Mouse (Mus musculus) forebrain, embryonic 15.5 days (tissue): ENCODE data around the gene Slc12a6. TPM values are rescaled to one million over a fixed set of nuclear protein-coding genes. Genes with fewer than 3 reads are reported as not detected.
"Not testable (repeated sequence)": the region's sequence is repeated elsewhere in the genome, so short reads cannot be mapped to it uniquely, and the experiment has no call there.

Experiments used
- ATAC-seq: fragments of 200-750 bp; cut with Nextera tagmentation; replicated peaks from 2 replicates; pipeline ENCODE4 v1.8.0; 2017; ENCODE audit warnings: mild to moderate bottlenecking, moderate TSS enrichment, moderate library complexity
- H3K27ac ChIP-seq: fragments of 300-500 bp; sonication (generic); replicated peaks from 2 replicates; pipeline ENCODE4 v1.5.1; 2015; ENCODE audit warnings: mild to moderate bottlenecking, inconsistent platforms
- H3K27me3 ChIP-seq: fragments of 300-500 bp; sonication (generic); 2 replicates; pipeline ENCODE4 v1.6.1; 2015; ENCODE audit warnings: inconsistent platforms
- H3K36me3 ChIP-seq: fragments of 300-500 bp; sonication (generic); 2 replicates; pipeline ENCODE4 v1.6.1; 2015; ENCODE audit warnings: mild to moderate bottlenecking, inconsistent platforms
- H3K4me1 ChIP-seq: fragments of 300-500 bp; sonication (generic); 2 replicates; pipeline ENCODE4 v1.6.1; 2015; ENCODE audit warnings: inconsistent platforms
- H3K4me2 ChIP-seq: fragments of 300-500 bp; sonication (generic); replicated peaks from 2 replicates; pipeline ENCODE4 v1.6.1; 2015; ENCODE audit warnings: mild to moderate bottlenecking, inconsistent platforms
- H3K4me3 ChIP-seq: fragments of 300-500 bp; sonication (generic); 2 replicates; pipeline ENCODE4 v1.5.1; 2015; ENCODE audit warnings: mild to moderate bottlenecking, inconsistent platforms
- H3K9ac ChIP-seq: fragments of 300-500 bp; sonication (generic); replicated peaks from 2 replicates; pipeline ENCODE4 v1.6.1; 2015; ENCODE audit warnings: mild to moderate bottlenecking, inconsistent platforms
- H3K9me3 ChIP-seq: fragments of 300-500 bp; sonication (generic); 2 replicates; pipeline ENCODE4 v1.6.1; 2016; ENCODE audit warnings: inconsistent platforms
- WGBS: fragments of 180-500 bp; shearing (Covaris S2); methylation state at CpG from one replicate; pipeline ENCODE4 v1.1.7; 2015; ENCODE audit warnings: mixed read lengths; 5-methylcytosine and 5-hydroxymethylcytosine counted together
- polyA plus RNA-seq: library from polyadenylated mRNA; unstranded; fragments of >200 nt; fragmentation: Nextera tagmentation; extraction: Ambion mirVana; gene quantifications from 2 replicates; pipeline ENCODE4 v1.2.1, GENCODE M21; 2015

Slc12a6 gene
- polyA plus RNA-seq, 1 experiment from 2014 or later: 16.9 TPM

GRCm38 (mm10) chr2:112266780-112267179, 1.2 kb downstream of the Slc12a6 start:
- 48% methylated on average over 10 of the region's 10 CpGs for WGBS

GRCm38 (mm10) chr2:112267547-112268269, 2.1 kb downstream of the Slc12a6 start:
- Histone ChIP-seq H3K27me3 (no peaks in the 10 kb centered on the region), H3K4me1 (peaks cover 57% of the 10 kb centered on the region), H3K4me3 (peak overlapping the region; percentile 66), H3K4me2 (peak overlapping the region; percentile 72), H3K27ac (no peak overlapping the region), H3K9me3 (no peaks in the 10 kb centered on the region), H3K9ac (0 out of 2 replicates have a peak overlapping the region, but pooled peaks have one; percentile 78), H3K36me3 (no peaks in the 10 kb centered on the region)
- 76% methylated on average over 8 of the region's 8 CpGs for WGBS
- ATAC-seq: no peak

More at GRCm38 (mm10) chr2:112266780-112267179, 1.2 kb downstream of the Slc12a6 start:
- Histone ChIP-seq H3K36me3 (no peaks in the 10 kb centered on the region), H3K4me2 (peak overlapping the region; percentile 72), H3K4me1 (peaks cover 60% of the 10 kb centered on the region), H3K27me3 (no peaks in the 10 kb centered on the region), H3K9me3 (no peaks in the 10 kb centered on the region), H3K4me3 (peak overlapping the region; percentile 66), H3K9ac (peak overlapping the region; percentile 78), H3K27ac (0 out of 2 replicates have a peak overlapping the region, but pooled peaks have one; percentile 90)
- no peak for ATAC-seq

- no peak overlapping the region for H3K9ac ChIP-seq
- 98% methylated on average over 2 of the region's 2 CpGs for WGBS
- no peaks in the 10 kb centered on the region for H3K9me3 ChIP-seq
- H3K4me1 ChIP-seq: peaks cover 46% of the 10 kb centered on the region
- H3K4me2 ChIP-seq: peak overlapping the region; percentile 10; the same call in 1 of the 2 replicates
- H3K27me3 ChIP-seq: no peaks in the 10 kb centered on the region
- no peak overlapping the region for H3K27ac ChIP-seq
- no peak for ATAC-seq
- no peaks in the 10 kb centered on the region for H3K36me3 ChIP-seq
- H3K4me3 ChIP-seq: no peak overlapping the region
Measured at GRCm38 (mm10) chr2:112270011-112270410, 4.4 kb downstream of the Slc12a6 start.

GRCm38 (mm10) chr2:112272909-112273308, 7.3 kb downstream of the Slc12a6 start:
- no peak for ATAC-seq

GRCm38 (mm10) chr2:112273474-112273873, 7.8 kb downstream of the Slc12a6 start:
- WGBS: 92% methylated on average over 6 of the region's 6 CpGs
- no peak for ATAC-seq

More at GRCm38 (mm10) chr2:112272909-112273308, 7.3 kb downstream of the Slc12a6 start:
- Histone ChIP-seq H3K27ac (no peak overlapping the region), H3K4me3 (no peak overlapping the region), H3K36me3 (no peaks in the 10 kb centered on the region), H3K27me3 (no peaks in the 10 kb centered on the region), H3K4me1 (peaks cover 26% of the 10 kb centered on the region), H3K9ac (no peak overlapping the region), H3K9me3 (no peaks in the 10 kb centered on the region), H3K4me2 (no peak overlapping the region)
- 92% methylated on average over 2 of the region's 2 CpGs for WGBS

GRCm38 (mm10) chr2:112276870-112277269, 11.2 kb downstream of the Slc12a6 start:
- H3K27ac ChIP-seq: no peak overlapping the region
- no peak overlapping the region for H3K4me2 ChIP-seq
- ATAC-seq: no peak
- H3K9ac ChIP-seq: no peak overlapping the region
- H3K4me1 ChIP-seq: 0 out of 2 replicates have a peak, but pooled peaks cover under 1% of the 10 kb centered on the region
- no peak overlapping the region for H3K4me3 ChIP-seq
- no peaks in the 10 kb centered on the region for H3K27me3 ChIP-seq
- WGBS: 94% methylated on average over 3 of the region's 3 CpGs
- H3K36me3 ChIP-seq: no peaks in the 10 kb centered on the region
- no peaks in the 10 kb centered on the region for H3K9me3 ChIP-seq

More at GRCm38 (mm10) chr2:112273474-112273873, 7.8 kb downstream of the Slc12a6 start:
- no peak overlapping the region for H3K27ac ChIP-seq
- H3K4me1 ChIP-seq: peaks cover 22% of the 10 kb centered on the region
- no peaks in the 10 kb centered on the region for H3K9me3 ChIP-seq
- no peaks in the 10 kb centered on the region for H3K27me3 ChIP-seq
- no peak overlapping the region for H3K4me3 ChIP-seq
- H3K36me3 ChIP-seq: no peaks in the 10 kb centered on the region
- no peak overlapping the region for H3K9ac ChIP-seq
- no peak overlapping the region for H3K4me2 ChIP-seq

- no peak for ATAC-seq
- H3K4me1 ChIP-seq: peaks cover 12% of the 10 kb centered on the region
- H3K4me2 ChIP-seq: no peak overlapping the region
- H3K27me3 ChIP-seq: no peaks in the 10 kb centered on the region
- no peak overlapping the region for H3K27ac ChIP-seq
- H3K9me3 ChIP-seq: no peaks in the 10 kb centered on the region
- H3K4me3 ChIP-seq: no peak overlapping the region
- 94% methylated on average over 1 of the region's 1 CpGs for WGBS
- no peaks in the 10 kb centered on the region for H3K36me3 ChIP-seq
- no peak overlapping the region for H3K9ac ChIP-seq
Measured at GRCm38 (mm10) chr2:112282846-112283245, 17.2 kb downstream of the Slc12a6 start.

GRCm38 (mm10) chr2:112284363-112285030, 18.9 kb downstream of the Slc12a6 start:
- Histone ChIP-seq H3K9ac (peak overlapping the region; percentile 51), H3K36me3 (no peaks in the 10 kb centered on the region), H3K4me3 (peak overlapping the region; percentile 40), H3K27ac (no peak overlapping the region), H3K27me3 (no peaks in the 10 kb centered on the region), H3K9me3 (no peaks in the 10 kb centered on the region), H3K4me2 (peak overlapping the region; percentile 77), H3K4me1 (peaks cover 12% of the 10 kb centered on the region)
- peak; percentile 91 for ATAC-seq
- WGBS: 1% methylated on average over 21 of the region's 21 CpGs

GRCm38 (mm10) chr2:112285031-112285390, 19.4 kb downstream of the Slc12a6 start:
- no peaks in the 10 kb centered on the region for H3K27me3 ChIP-seq
- 59% methylated on average over 6 of the region's 6 CpGs for WGBS
- H3K4me1 ChIP-seq: peaks cover 12% of the 10 kb centered on the region
- H3K4me2 ChIP-seq: peak overlapping the region; percentile 77
- no peaks in the 10 kb centered on the region for H3K36me3 ChIP-seq
- no peak overlapping the region for H3K27ac ChIP-seq
- no peak for ATAC-seq
- H3K4me3 ChIP-seq: peak overlapping the region; percentile 40; the same call in 1 of the 2 replicates
- H3K9ac ChIP-seq: peak overlapping the region; percentile 51; the same call in 1 of the 2 replicates
- no peaks in the 10 kb centered on the region for H3K9me3 ChIP-seq

- not testable (repeated sequence) for H3K27ac ChIP-seq, ATAC-seq, H3K4me2 ChIP-seq, H3K27me3 ChIP-seq, H3K9me3 ChIP-seq, H3K4me3 ChIP-seq, H3K9ac ChIP-seq, H3K36me3 ChIP-seq
- WGBS: 95% methylated on average over 1 of the region's 1 CpGs
- H3K4me1 ChIP-seq: peaks cover 12% of the 10 kb centered on the region
Measured at GRCm38 (mm10) chr2:112286062-112286461, 20.4 kb downstream of the Slc12a6 start.

GRCm38 (mm10) chr2:112287059-112287458, 21.4 kb downstream of the Slc12a6 start:
- no peaks in the 10 kb centered on the region for H3K9me3 ChIP-seq
- peaks cover 12% of the 10 kb centered on the region for H3K4me1 ChIP-seq
- ATAC-seq: no peak
- H3K27me3 ChIP-seq: no peaks in the 10 kb centered on the region
- H3K4me2 ChIP-seq: no peak overlapping the region
- no peak overlapping the region for H3K27ac ChIP-seq
- 56% methylated on average over 4 of the region's 4 CpGs for WGBS
- no peak overlapping the region for H3K9ac ChIP-seq
- H3K4me3 ChIP-seq: no peak overlapping the region
- H3K36me3 ChIP-seq: no peaks in the 10 kb centered on the region

GRCm38 (mm10) chr2:112289507-112289906, 23.9 kb downstream of the Slc12a6 start:
- Histone ChIP-seq H3K27me3 (no peaks in the 10 kb centered on the region), H3K9ac (no peak overlapping the region), H3K4me1 (peaks cover 6% of the 10 kb centered on the region), H3K27ac (no peak overlapping the region), H3K4me3 (no peak overlapping the region), H3K36me3 (no peaks in the 10 kb centered on the region), H3K9me3 (no peaks in the 10 kb centered on the region), H3K4me2 (no peak overlapping the region)
- 95% methylated on average over 3 of the region's 3 CpGs for WGBS
- no peak for ATAC-seq
